Mouse (Mus musculus) limb, embryonic 13.5 days (tissue): Measurements from ENCODE around the gene Ank. TPM values are rescaled to one million over a fixed set of nuclear protein-coding genes. Genes with fewer than 3 reads are reported as not detected.

Experiments
- ATAC-seq: fragments of 200-750 bp; cut with Nextera tagmentation; 2 replicates; pipeline ENCODE4 v1.8.0; 2017; ENCODE audit warnings: low read depth, moderate number of reproducible peaks, moderate TSS enrichment; ENCODE audit not compliant: low FRiP score
- H3K27ac ChIP-seq: fragments of 300-500 bp; sonication (generic); 2 replicates; pipeline ENCODE4 v1.5.1; 2015; ENCODE audit warnings: inconsistent platforms, mild to moderate bottlenecking, moderate library complexity
- H3K27me3 ChIP-seq: fragments of 300-500 bp; sonication (generic); 2 replicates; pipeline ENCODE4 v1.6.1; 2015; ENCODE audit warnings: mild to moderate bottlenecking, inconsistent platforms
- H3K36me3 ChIP-seq: fragments of 300-500 bp; sonication (generic); 2 replicates; pipeline ENCODE4 v1.6.1; 2015; ENCODE audit warnings: inconsistent platforms, mild to moderate bottlenecking, moderate library complexity
- H3K4me1 ChIP-seq: fragments of 300-500 bp; sonication (generic); 2 replicates; pipeline ENCODE4 v1.6.1; 2015; ENCODE audit warnings: inconsistent platforms
- H3K4me2 ChIP-seq: fragments of 300-500 bp; sonication (generic); replicated peaks from 2 replicates; pipeline ENCODE4 v1.6.1; 2015; ENCODE audit warnings: inconsistent platforms, mild to moderate bottlenecking, moderate library complexity
- H3K4me3 ChIP-seq: fragments of 300-500 bp; sonication (generic); 2 replicates; pipeline ENCODE4 v1.5.1; 2015; ENCODE audit warnings: moderate library complexity, mild to moderate bottlenecking, inconsistent platforms
- H3K9ac ChIP-seq: fragments of 300-500 bp; sonication (generic); 2 replicates; pipeline ENCODE4 v1.6.1; 2015; ENCODE audit warnings: mild to moderate bottlenecking, inconsistent platforms
- H3K9me3 ChIP-seq: fragments of 300-500 bp; sonication (generic); 2 replicates; pipeline ENCODE4 v1.6.1; 2016; ENCODE audit warnings: inconsistent platforms
- WGBS: fragments of 180-500 bp; shearing (Covaris S2); methylation state at CpG from one replicate; pipeline ENCODE4 v1.1.7; 2015; 5-methylcytosine and 5-hydroxymethylcytosine counted together
- microRNA-seq: library from miRNA; unstranded; fragments of <30 nt; microRNA quantifications from one replicate; pipeline ENCODE4, GENCODE M21; 2016
- polyA plus RNA-seq: library from polyadenylated mRNA; unstranded; fragments of >200 nt; fragmentation: Nextera tagmentation; extraction: Ambion mirVana; gene quantifications from 2 replicates; pipeline ENCODE4 v1.2.1, GENCODE M21; 2015

The Ank gene
- polyA plus RNA-seq, 1 experiment from 2014 or later, result 7.0 TPM

DNA sequence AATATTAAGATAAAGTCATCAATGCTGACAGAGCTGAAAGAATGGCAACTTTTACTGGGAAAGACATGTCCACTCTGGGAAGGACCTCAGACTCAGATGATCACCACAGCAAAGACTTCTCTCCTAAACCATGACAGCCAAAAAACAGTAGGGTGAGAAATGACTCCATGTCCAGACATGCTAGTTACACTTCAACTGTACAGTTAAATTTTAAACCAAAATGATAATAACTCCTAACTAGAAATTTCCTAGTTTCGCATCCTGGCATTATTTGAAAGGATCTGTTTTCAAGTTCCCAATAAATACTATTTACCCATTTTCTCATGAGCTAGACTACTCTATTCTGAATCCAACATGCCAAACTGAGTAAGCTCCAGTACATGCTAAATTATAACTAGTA lies 159.8 kb downstream of the Ank start:
- Histone ChIP-seq H3K4me3 (no peak overlapping the region), H3K27me3 (no peaks in the 10 kb centered on the region), H3K9ac (no peak overlapping the region), H3K36me3 (peaks cover 27% of the 10 kb centered on the region), H3K27ac (no peak overlapping the region), H3K9me3 (no peaks in the 10 kb centered on the region), H3K4me2 (no peak overlapping the region), H3K4me1 (peaks cover 21% of the 10 kb centered on the region)
- no peak for ATAC-seq
- 95% methylated on average over 1 of the region's 1 CpGs for WGBS

DNA sequence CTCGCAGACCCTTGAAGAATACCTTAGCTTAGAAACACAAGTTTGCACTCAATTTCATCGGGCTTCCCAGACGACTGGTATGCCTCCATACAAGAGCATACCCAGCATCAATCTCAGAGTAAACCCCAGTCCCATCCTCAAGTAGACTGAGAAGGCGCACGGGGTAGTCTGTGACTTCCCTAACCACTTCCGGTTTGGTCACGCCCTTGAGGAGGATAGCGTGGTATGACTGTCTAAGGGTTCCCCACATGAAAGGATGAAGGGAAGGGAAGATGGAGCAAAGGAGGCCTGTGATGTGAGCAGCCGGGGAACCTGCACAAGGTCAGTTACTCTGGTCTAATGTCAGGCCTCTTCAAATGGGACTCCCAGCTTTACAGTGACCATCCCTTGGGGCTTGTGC lies 161.3 kb downstream of the Ank start:
- whole genome bisulfite sequencing, result 93% methylated on average over 9 of the region's 9 CpGs
- Histone ChIP-seq H3K27ac (no peak overlapping the region), H3K27me3 (no peaks in the 10 kb centered on the region), H3K9me3 (no peaks in the 10 kb centered on the region), H3K36me3 (peaks cover 19% of the 10 kb centered on the region), H3K4me2 (no peak overlapping the region), H3K4me3 (no peak overlapping the region), H3K9ac (no peak overlapping the region), H3K4me1 (peaks cover 23% of the 10 kb centered on the region)
- no peak for ATAC-seq

DNA sequence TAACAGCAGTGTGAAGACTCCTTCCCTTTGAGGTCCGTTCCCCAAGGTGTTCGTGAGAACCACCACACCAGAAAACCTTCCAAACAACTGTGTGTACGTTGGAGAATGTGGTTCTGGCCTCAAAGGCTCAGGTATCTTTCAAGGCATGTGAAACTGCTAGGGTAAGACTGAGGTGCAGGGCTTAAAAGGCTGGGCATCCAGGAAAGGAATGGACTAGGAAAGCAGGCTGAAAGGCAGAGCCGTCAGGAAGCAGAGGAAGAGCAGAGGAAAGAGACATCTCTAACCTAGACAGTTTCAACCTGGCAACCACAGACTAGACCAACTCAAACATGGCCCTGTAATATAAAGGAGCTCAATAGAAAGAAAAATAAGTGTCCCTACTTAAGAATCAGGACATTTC lies 162.6 kb downstream of the Ank start:
- ATAC-seq, result no peak
- no peaks in the 10 kb centered on the region for H3K9me3 ChIP-seq
- 83% methylated on average over 4 of the region's 4 CpGs for WGBS
- no peak overlapping the region for H3K27ac ChIP-seq
- peak overlapping the region; percentile 89 for H3K4me2 ChIP-seq
- peak overlapping the region; percentile 50 for H3K9ac ChIP-seq
- H3K36me3 ChIP-seq, result peaks cover 14% of the 10 kb centered on the region
- peak overlapping the region; percentile 88; the same call in 1 of the 2 replicates for H3K4me3 ChIP-seq
- H3K4me1 ChIP-seq, result peaks cover 23% of the 10 kb centered on the region
- no peaks in the 10 kb centered on the region for H3K27me3 ChIP-seq

DNA sequence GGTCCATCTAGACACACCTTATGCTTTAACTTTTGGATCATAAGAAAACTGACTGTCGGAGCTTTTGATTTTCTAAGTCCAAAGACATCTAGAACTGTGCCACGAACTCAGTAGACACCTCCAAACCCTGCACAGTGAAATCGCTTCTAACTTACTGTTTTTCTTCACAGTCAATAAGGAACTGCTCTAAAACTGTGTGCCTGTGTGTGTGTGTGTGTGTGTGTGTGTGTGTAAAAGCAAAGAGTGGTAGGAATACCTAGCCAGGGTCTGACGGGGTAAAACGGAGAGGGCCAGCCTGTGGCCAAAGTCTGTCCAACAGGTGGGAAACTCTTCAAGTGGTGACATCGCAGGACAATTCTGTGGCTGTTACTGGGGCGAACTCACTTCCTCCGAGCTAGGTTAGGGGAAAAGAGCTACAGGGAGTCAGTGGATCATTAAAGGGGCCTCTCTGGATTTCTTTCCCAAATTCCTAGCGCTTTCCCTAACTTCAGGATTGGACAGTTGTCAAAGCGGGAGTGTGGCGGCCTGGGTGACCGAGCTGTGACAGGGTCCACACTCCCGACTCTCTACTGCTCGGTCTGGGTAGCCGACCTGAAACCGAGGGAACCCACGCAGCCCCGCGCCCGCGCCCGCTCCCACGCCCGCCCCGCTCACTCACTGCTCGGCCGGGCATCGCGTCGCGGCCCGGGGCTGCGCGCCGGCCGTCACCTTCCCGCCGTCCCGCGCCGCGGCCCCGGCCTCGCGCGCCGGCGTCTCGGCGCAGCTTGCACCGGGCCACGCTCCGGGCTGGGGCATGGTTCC lies 163.5 kb downstream of the Ank start:
- Histone ChIP-seq H3K27ac (0 out of 2 replicates have a peak overlapping the region, but pooled peaks have one; percentile 10), H3K4me2 (peak overlapping the region; percentile 89), H3K36me3 (peaks cover 14% of the 10 kb centered on the region), H3K27me3 (no peaks in the 10 kb centered on the region), H3K9ac (peak overlapping the region; percentile 85), H3K4me3 (peak overlapping the region; percentile 88), H3K4me1 (peaks cover 23% of the 10 kb centered on the region), H3K9me3 (no peaks in the 10 kb centered on the region)
- 2% methylated on average over 45 of the region's 53 CpGs for WGBS
- peak; percentile 75; the same call in 1 of the 2 replicates for ATAC-seq

DNA sequence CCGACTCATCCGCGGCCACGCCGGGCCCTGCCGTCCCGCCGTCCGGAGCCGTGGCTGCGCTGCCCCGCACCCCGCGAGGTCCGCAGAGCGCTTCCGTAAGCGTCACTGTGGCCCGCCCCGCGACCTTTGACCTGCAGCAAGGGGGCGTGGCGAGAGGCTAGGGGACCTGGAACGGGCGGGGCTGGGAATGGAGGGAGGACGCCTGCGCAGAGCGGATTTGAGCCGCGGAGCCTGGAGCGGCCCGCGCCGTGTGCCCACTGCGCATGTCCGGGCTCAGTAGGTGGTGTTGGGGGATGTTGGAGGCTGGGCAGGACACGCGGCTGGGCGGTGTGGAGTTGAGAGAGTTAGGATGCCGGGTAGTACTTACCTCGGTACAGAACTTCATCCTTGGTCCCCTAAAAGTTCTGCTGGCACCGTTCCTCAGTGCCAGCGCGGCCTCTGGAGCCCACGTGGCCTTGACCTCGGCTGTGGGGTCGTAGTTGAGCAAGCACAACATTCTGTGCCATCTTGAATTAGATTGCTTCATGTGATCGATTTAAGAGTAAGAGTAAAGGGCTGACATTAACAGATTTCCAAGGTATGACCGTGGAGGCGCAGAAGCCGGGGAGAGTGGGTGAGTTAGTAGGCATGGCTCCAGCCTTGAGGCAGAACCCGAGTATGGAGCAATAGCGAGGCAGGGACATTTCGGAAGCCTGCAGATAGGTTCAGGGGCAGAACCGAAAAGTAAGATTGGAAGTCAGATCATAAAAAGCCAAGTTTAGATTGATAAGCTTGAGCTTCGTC lies 164.3 kb downstream of the Ank start, which contains the start of gene Otulin:
Otulin (minus strand) TSS at position 93 of the 783 bp plus-strand sequence.
- peak; percentile 99 for ATAC-seq
- 5% methylated on average over 52 of the region's 56 CpGs for WGBS

DNA sequence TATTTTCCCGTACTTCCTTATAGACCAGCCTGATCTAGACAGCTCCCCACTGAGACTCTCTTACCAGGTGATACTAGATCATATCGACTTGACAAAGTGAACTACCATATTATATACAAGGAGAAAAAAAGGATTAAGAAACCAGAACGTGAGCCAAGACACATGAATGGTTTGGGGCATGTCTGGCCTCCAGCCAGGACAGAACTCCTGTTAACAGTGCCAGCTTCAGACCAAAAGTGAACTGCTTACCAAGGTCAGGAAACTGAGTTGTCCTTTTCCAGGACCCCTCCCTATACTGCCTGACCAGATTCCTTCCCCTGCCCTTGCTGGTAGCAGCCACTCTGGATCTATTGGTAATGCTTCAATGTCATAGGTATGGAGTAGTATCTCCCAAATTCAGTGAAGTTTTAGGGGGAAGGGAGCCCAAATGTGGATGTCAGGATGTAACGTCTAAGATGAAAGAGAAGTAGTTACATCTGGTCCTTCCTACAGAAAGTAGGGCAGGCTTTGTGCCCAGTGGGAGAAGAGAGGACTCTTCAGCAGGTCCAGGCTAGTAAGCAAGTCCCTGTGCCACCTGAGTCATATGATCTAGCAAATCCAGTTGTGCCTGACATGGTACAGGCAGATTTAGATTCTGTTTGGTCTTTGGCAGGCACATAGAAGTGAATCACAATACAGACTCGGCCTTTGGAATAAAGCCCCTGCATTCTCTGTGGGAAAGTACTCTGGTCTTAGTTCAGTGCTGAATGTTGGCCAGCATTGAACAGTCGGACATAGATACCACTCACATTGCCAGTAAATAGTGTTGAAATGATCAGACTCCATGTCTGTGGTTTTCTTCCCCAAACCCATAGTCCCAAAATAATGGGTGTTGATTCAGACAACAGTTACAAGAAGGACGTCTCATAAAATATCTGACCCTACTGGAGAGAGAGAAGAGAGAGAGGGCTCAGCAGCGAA lies 167.7 kb downstream of the Ank start:
- Histone ChIP-seq H3K9me3 (no peaks in the 10 kb centered on the region), H3K4me2 (no peak overlapping the region), H3K36me3 (no peaks in the 10 kb centered on the region), H3K27ac (no peak overlapping the region), H3K27me3 (no peaks in the 10 kb centered on the region), H3K4me1 (peaks cover 13% of the 10 kb centered on the region), H3K4me3 (no peak overlapping the region), H3K9ac (no peak overlapping the region)
- 77% methylated on average over 8 of the region's 8 CpGs for WGBS
- ATAC-seq, result no peak

More for the DNA sequence above, 164.3 kb downstream of the Ank start, which contains the start of gene Otulin:
- peak within 1 kb of the TSS; percentile 88 for H3K4me3 ChIP-seq
- peaks cover 23% of the 10 kb centered on the region for H3K4me1 ChIP-seq
- no peaks in the 10 kb centered on the region for H3K27me3 ChIP-seq
- peak within 1 kb of the TSS; percentile 61; the same call in 1 of the 2 replicates for H3K27ac ChIP-seq
- peaks cover 9% of the 10 kb centered on the region for H3K36me3 ChIP-seq
- H3K4me2 ChIP-seq, result peak within 1 kb of the TSS; percentile 89
- no peaks in the 10 kb centered on the region for H3K9me3 ChIP-seq
- peak within 1 kb of the TSS; percentile 85 for H3K9ac ChIP-seq

DNA sequence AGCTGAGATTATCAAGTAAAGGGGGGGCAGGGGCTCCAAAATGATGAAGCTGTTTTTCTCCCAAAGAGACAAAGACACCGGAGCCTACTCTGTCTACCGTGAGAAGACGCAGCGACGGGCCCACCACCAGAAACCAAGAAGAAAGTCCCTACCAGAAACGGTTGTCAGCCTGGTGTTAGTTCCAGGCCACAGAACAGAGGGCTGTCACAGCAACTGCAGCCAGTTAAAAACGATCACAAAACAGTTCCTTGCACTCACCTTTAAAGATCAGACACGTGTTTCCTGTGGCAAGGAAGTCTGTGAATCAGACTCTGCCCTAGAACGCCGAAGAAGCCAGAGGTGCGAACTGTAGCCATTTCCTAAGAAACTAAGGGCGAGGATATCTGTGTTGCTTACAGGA lies 174.7 kb downstream of the Ank start:
- Histone ChIP-seq H3K4me2 (no peak overlapping the region), H3K27ac (no peak overlapping the region), H3K4me3 (no peak overlapping the region), H3K9me3 (no peaks in the 10 kb centered on the region), H3K4me1 (no peaks in the 10 kb centered on the region), H3K36me3 (no peaks in the 10 kb centered on the region), H3K27me3 (no peaks in the 10 kb centered on the region), H3K9ac (no peak overlapping the region)
- WGBS, result 63% methylated on average over 12 of the region's 12 CpGs
- ATAC-seq, result no peak

DNA sequence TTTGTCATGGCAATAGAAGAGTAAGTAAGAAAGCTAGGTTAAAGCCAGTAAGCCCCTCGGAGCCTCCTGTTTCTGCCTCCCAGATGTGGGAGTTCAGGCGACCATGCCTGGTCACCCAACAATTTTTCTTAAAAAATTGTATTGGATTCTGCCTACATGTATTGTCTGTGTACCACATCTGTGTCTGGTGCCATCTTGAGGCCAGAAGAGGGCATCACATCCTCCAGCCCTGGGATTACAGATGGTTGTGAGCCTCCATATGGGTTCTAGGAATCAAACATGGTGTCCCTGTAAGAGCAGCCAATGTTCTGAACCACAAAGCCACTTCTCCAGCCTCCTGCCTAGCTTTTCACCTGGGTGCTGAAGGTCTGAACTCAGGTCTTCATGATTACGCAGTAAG lies 176.4 kb downstream of the Ank start:
- no peaks in the 10 kb centered on the region for H3K27me3 ChIP-seq
- H3K36me3 ChIP-seq, result no peaks in the 10 kb centered on the region
- H3K9me3 ChIP-seq, result no peaks in the 10 kb centered on the region
- no peak overlapping the region for H3K27ac ChIP-seq
- WGBS, result 82% methylated on average over 3 of the region's 3 CpGs
- ATAC-seq, result no peak
- no peaks in the 10 kb centered on the region for H3K4me1 ChIP-seq
- no peak overlapping the region for H3K4me3 ChIP-seq
- no peak overlapping the region for H3K4me2 ChIP-seq
- no peak overlapping the region for H3K9ac ChIP-seq

Small RNA genes lying within 50 kb of the gene (microRNA-seq; reads per million reads assigned to microRNA genes)
- not detected for gene Mir7117

Other genes with a start within 250 kb of the Ank start
- gene Otulin, start 164.0 kb downstream of the Ank start, polyA plus RNA-seq, result 28.7 and 28.9 TPM in 2 replicates
- 14.8 and 17.2 TPM in 2 replicates for gene Otulinl, start 214.9 kb downstream of the Ank start, polyA plus RNA-seq